Mouse (Mus musculus) ES-E14 (cell line): ENCODE data around the gene Ehd2.

ENCODE experiments used
- CHD2 ChIP-seq: IDR thresholded peaks from 2 replicates; pipeline ENCODE4 v1.6.1; 2014; ENCODE audit warnings: mild to moderate bottlenecking, low read depth, low read length, inconsistent platforms
- HCFC1 ChIP-seq: IDR thresholded peaks from 2 replicates; pipeline ENCODE4 v1.6.1; 2012; ENCODE audit warnings: low read length, inconsistent platforms, borderline replicate concordance; ENCODE audit not compliant: insufficient read depth
- ZC3H11A ChIP-seq: IDR thresholded peaks from 2 replicates; pipeline ENCODE4 v1.6.1; 2012; ENCODE audit warnings: low read depth, mild to moderate bottlenecking, inconsistent platforms, low read length, borderline replicate concordance
- ZNF384 ChIP-seq: IDR thresholded peaks from 2 replicates; pipeline ENCODE4 v1.6.1; 2012; ENCODE audit warnings: low read depth, low read length, inconsistent platforms

GRCm38 (mm10) chr7:15956143-15956542 is 11.2 kb downstream of the Ehd2 start:
- TF ChIP-seq ZC3H11A = no peak
- no peak for TF ChIP-seq CHD2
- no peak for TF ChIP-seq HCFC1
- TF ChIP-seq ZNF384 = no peak
